Mouse (Mus musculus): ENCODE data around the gene Hacd3. TPM values are rescaled to one million over a fixed set of nuclear protein-coding genes. Genes with fewer than 3 reads are reported as not detected.
A peak's percentile ranks its signal among the peaks of the same experiment; 100 is the strongest.
"Not testable (repeated sequence)": the region's sequence is repeated elsewhere in the genome, so short reads cannot be mapped to it uniquely, and the experiment has no call there.

Gene Hacd3
- polyA plus RNA-seq, 1 experiment from 2014 or later = 43.9 TPM

GRCm38 (mm10) chr9:65015461-65016222 lies 5.9 kb downstream of the Hacd3 start:
- 63% methylated on average over 7 of the region's 7 CpGs for WGBS
- Histone ChIP-seq H3K27me3 (replicated peaks; ENCODE audit: control insufficient read depth, insufficient read depth, low read length) (no peaks in the 10 kb centered on the region), H3K4me1 (replicated peaks; ENCODE audit: control insufficient read depth, insufficient read depth, low read length) (peaks cover 3% of the 10 kb centered on the region; the same call in 1 of the 2 replicates), H3K36me3 (ENCODE audit: control insufficient read depth, insufficient read depth) (no peaks in the 10 kb centered on the region), H3K4me3 (ENCODE audit: low read depth, low read length) (no peak overlapping the region), H3K9ac (ENCODE audit: low read depth, low read length) (no peak overlapping the region), H3K9me3 (ENCODE audit: control insufficient read depth) (no peaks in the 10 kb centered on the region), H3K27ac (ENCODE audit: low read depth, low read length) (no peak overlapping the region), H3K4me2 (replicated peaks; ENCODE audit: low read depth) (no peak overlapping the region)
- TF ChIP-seq CTCF (IDR thresholded peaks at IDR 0.05; ENCODE audit: low read depth) = no peak
- ATAC-seq = no peak

GRCm38 (mm10) chr9:65011304-65011703 lies 10.2 kb downstream of the Hacd3 start:
- H3K4me1 ChIP-seq (replicated peaks; ENCODE audit: control insufficient read depth, insufficient read depth, low read length) = no peaks in the 10 kb centered on the region
- H3K27me3 ChIP-seq (replicated peaks; ENCODE audit: control insufficient read depth, insufficient read depth, low read length) = no peaks in the 10 kb centered on the region
- no peak for ATAC-seq
- H3K9ac ChIP-seq (ENCODE audit: low read depth, low read length) = no peak overlapping the region
- no peaks in the 10 kb centered on the region for H3K9me3 ChIP-seq (ENCODE audit: control insufficient read depth)
- peak; percentile 69 for TF ChIP-seq CTCF (IDR thresholded peaks at IDR 0.05; ENCODE audit: low read depth)
- H3K27ac ChIP-seq (ENCODE audit: low read depth, low read length) = no peak overlapping the region
- 61% methylated on average over 6 of the region's 6 CpGs for WGBS
- H3K4me2 ChIP-seq (replicated peaks; ENCODE audit: low read depth) = no peak overlapping the region
- peaks cover 3% of the 10 kb centered on the region; the same call in 1 of the 2 replicates for H3K36me3 ChIP-seq (ENCODE audit: control insufficient read depth, insufficient read depth)
- no peak overlapping the region for H3K4me3 ChIP-seq (ENCODE audit: low read depth, low read length)

- H3K9ac ChIP-seq (ENCODE audit: low read depth, low read length) = no peak overlapping the region
- H3K36me3 ChIP-seq (ENCODE audit: control insufficient read depth, insufficient read depth) = peaks cover 8% of the 10 kb centered on the region
- H3K27ac ChIP-seq (ENCODE audit: low read depth, low read length) = no peak overlapping the region
- H3K4me3 ChIP-seq (ENCODE audit: low read depth, low read length) = no peak overlapping the region
- no peaks in the 10 kb centered on the region for H3K9me3 ChIP-seq (ENCODE audit: control insufficient read depth)
- H3K4me1 ChIP-seq (replicated peaks; ENCODE audit: control insufficient read depth, insufficient read depth, low read length) = no peaks in the 10 kb centered on the region
- WGBS = 74% methylated on average over 8 of the region's 8 CpGs
- H3K27me3 ChIP-seq (replicated peaks; ENCODE audit: control insufficient read depth, insufficient read depth, low read length) = no peaks in the 10 kb centered on the region
- no peak for TF ChIP-seq CTCF (IDR thresholded peaks at IDR 0.05; ENCODE audit: low read depth)
- ATAC-seq = no peak
- H3K4me2 ChIP-seq (replicated peaks; ENCODE audit: low read depth) = no peak overlapping the region
These were observed 10.9 kb downstream of the Hacd3 start for GRCm38 (mm10) chr9:65010632-65011031.

GRCm38 (mm10) chr9:65005737-65006136 lies 15.8 kb downstream of the Hacd3 start:
- Histone ChIP-seq H3K4me1 (replicated peaks; ENCODE audit: control insufficient read depth, insufficient read depth, low read length) (no peaks in the 10 kb centered on the region), H3K36me3 (ENCODE audit: control insufficient read depth, insufficient read depth) (peaks cover 34% of the 10 kb centered on the region), H3K4me2 (replicated peaks; ENCODE audit: low read depth) (no peak overlapping the region), H3K9me3 (ENCODE audit: control insufficient read depth) (no peaks in the 10 kb centered on the region), H3K27me3 (replicated peaks; ENCODE audit: control insufficient read depth, insufficient read depth, low read length) (no peaks in the 10 kb centered on the region), H3K27ac (ENCODE audit: low read depth, low read length) (no peak overlapping the region), H3K9ac (ENCODE audit: low read depth, low read length) (no peak overlapping the region), H3K4me3 (ENCODE audit: low read depth, low read length) (no peak overlapping the region)
- TF ChIP-seq CTCF (IDR thresholded peaks at IDR 0.05; ENCODE audit: low read depth) = no peak
- ATAC-seq = no peak
- WGBS = 94% methylated on average over 8 of the region's 8 CpGs

GRCm38 (mm10) chr9:65001481-65001880 lies 20.0 kb downstream of the Hacd3 start:
- no peak overlapping the region for H3K27ac ChIP-seq (ENCODE audit: low read depth, low read length)
- no peak overlapping the region for H3K4me2 ChIP-seq (replicated peaks; ENCODE audit: low read depth)
- WGBS = 73% methylated on average over 4 of the region's 4 CpGs

GRCm38 (mm10) chr9:64995464-64995863 lies 26.0 kb downstream of the Hacd3 start:
- not testable (repeated sequence) for H3K27ac ChIP-seq (ENCODE audit: low read depth, low read length); H3K4me1 ChIP-seq (replicated peaks; ENCODE audit: control insufficient read depth, insufficient read depth, low read length); H3K9ac ChIP-seq (ENCODE audit: low read depth, low read length); H3K4me3 ChIP-seq (ENCODE audit: low read depth, low read length); H3K27me3 ChIP-seq (replicated peaks; ENCODE audit: control insufficient read depth, insufficient read depth, low read length); H3K9me3 ChIP-seq (ENCODE audit: control insufficient read depth); H3K4me2 ChIP-seq (replicated peaks; ENCODE audit: low read depth); ATAC-seq
- WGBS = 81% methylated on average over 1 of the region's 1 CpGs
- H3K36me3 ChIP-seq (ENCODE audit: control insufficient read depth, insufficient read depth) = peaks cover 46% of the 10 kb centered on the region
- peak; percentile 44 for TF ChIP-seq CTCF (IDR thresholded peaks at IDR 0.05; ENCODE audit: low read depth)

More at GRCm38 (mm10) chr9:65001481-65001880, 20.0 kb downstream of the Hacd3 start:
- no peak overlapping the region for H3K9ac ChIP-seq (ENCODE audit: low read depth, low read length)
- no peaks in the 10 kb centered on the region for H3K27me3 ChIP-seq (replicated peaks; ENCODE audit: control insufficient read depth, insufficient read depth, low read length)
- peaks cover 48% of the 10 kb centered on the region for H3K36me3 ChIP-seq (ENCODE audit: control insufficient read depth, insufficient read depth)
- ATAC-seq = no peak
- no peak overlapping the region for H3K4me3 ChIP-seq (ENCODE audit: low read depth, low read length)
- no peak for TF ChIP-seq CTCF (IDR thresholded peaks at IDR 0.05; ENCODE audit: low read depth)
- H3K4me1 ChIP-seq (replicated peaks; ENCODE audit: control insufficient read depth, insufficient read depth, low read length) = no peaks in the 10 kb centered on the region
- no peaks in the 10 kb centered on the region for H3K9me3 ChIP-seq (ENCODE audit: control insufficient read depth)

All from intestine, postnatal 0 days (tissue).